Mouse (Mus musculus): ENCODE measurements around the gene Zfp768.

The Zfp768 gene

GRCm38 (mm10) chr7:127296098-127296497 is 49.3 kb downstream of the Zfp768 start, which contains the start of gene Itgal:
Itgal (plus strand) TSS chr7:127296260.
- no peak for DNase-seq
